Mouse (Mus musculus): ENCODE data around the gene Ss18l1.
A peak's percentile ranks its signal among the peaks of the same experiment; 100 is the strongest.

The Ss18l1 gene

GRCm38 (mm10) chr2:180085926-180086636 lies 43.8 kb downstream of the Ss18l1 start:
- no peak for DNase-seq (ENCODE audit: low spot score)

- DNase-seq (ENCODE audit: low spot score): no peak
Observed at GRCm38 (mm10) chr2:180086637-180087027, 44.3 kb downstream of the Ss18l1 start.

- no peak for DNase-seq (ENCODE audit: low spot score)
Observed at GRCm38 (mm10) chr2:180087472-180087871, 45.2 kb downstream of the Ss18l1 start.

GRCm38 (mm10) chr2:180090285-180090684 lies 48.0 kb downstream of the Ss18l1 start:
- no peak for DNase-seq (ENCODE audit: low spot score)

- DNase-seq (ENCODE audit: low spot score): no peak
Observed at GRCm38 (mm10) chr2:180095711-180096110, 53.4 kb downstream of the Ss18l1 start.

GRCm38 (mm10) chr2:180097585-180097984 lies 55.3 kb downstream of the Ss18l1 start:
- DNase-seq (ENCODE audit: low spot score): no peak

- DNase-seq (ENCODE audit: low spot score): no peak
Observed at GRCm38 (mm10) chr2:180098167-180098566, 55.9 kb downstream of the Ss18l1 start.

- no peak for DNase-seq (ENCODE audit: low spot score)
Observed at GRCm38 (mm10) chr2:180099529-180099928, 57.2 kb downstream of the Ss18l1 start.

GRCm38 (mm10) chr2:180103151-180103977 lies 61.1 kb downstream of the Ss18l1 start:
- no peak for DNase-seq (ENCODE audit: low spot score)

- DNase-seq (ENCODE audit: low spot score): peak; percentile 78
Observed at GRCm38 (mm10) chr2:180103978-180104658, 61.8 kb downstream of the Ss18l1 start, which contains the start of gene Hrh3. Gene Hrh3 (minus strand): TSS chr2:180104488.

- DNase-seq (ENCODE audit: low spot score): no peak
Observed at GRCm38 (mm10) chr2:180104659-180105377, 62.5 kb downstream of the Ss18l1 start.

- no peak for DNase-seq (ENCODE audit: low spot score)
Observed at GRCm38 (mm10) chr2:180105441-180106190, 63.3 kb downstream of the Ss18l1 start.

- DNase-seq (ENCODE audit: low spot score): no peak
Observed at GRCm38 (mm10) chr2:180107081-180107480, 64.8 kb downstream of the Ss18l1 start.

GRCm38 (mm10) chr2:180108285-180108684 lies 66.0 kb downstream of the Ss18l1 start:
- DNase-seq (ENCODE audit: low spot score): no peak

- DNase-seq (ENCODE audit: low spot score): no peak
Observed at GRCm38 (mm10) chr2:180113909-180114890, 71.9 kb downstream of the Ss18l1 start.

GRCm38 (mm10) chr2:180115279-180115678 lies 73.0 kb downstream of the Ss18l1 start:
- no peak for DNase-seq (ENCODE audit: low spot score)

GRCm38 (mm10) chr2:180116081-180116493 lies 73.8 kb downstream of the Ss18l1 start:
- no peak for DNase-seq (ENCODE audit: low spot score)

- DNase-seq (ENCODE audit: low spot score): no peak
Observed at GRCm38 (mm10) chr2:180116741-180117484, 74.6 kb downstream of the Ss18l1 start.

All from embryo, embryonic 10 days (tissue).